ENCODE assay signal across 9 mouse cellular contexts in the genomic region with DNA sequence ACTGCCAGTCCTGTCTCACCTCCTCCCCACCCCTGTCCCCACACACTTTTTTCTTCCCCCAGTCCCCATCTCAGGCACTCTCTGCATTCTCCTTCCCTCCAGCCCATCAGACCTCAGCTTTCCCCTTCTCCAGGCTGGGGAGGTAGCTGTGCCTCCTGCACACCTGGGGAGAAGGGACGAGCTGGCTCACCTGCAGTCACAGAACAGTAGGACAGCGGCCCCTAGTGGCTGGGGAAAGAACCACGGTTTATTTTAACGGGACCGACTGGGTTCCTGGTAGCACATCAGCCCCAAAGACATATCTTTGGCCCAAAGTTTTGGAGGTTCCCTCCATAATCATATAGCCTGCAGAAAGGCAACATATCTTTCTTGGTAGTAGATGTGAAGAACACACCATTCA. TPM values are rescaled to one million over a fixed set of nuclear protein-coding genes. Genes with fewer than 3 reads are reported as not detected.
DNase-seq lines count a peak whose midpoint lies in the region; ATAC-seq and TF ChIP-seq lines count a peak whose summit lies in the region.
"Had no signal": no experiment of that assay in that cellular context is flagged by ENCODE, and none has a peak within 500 bp of the region (broad histone marks: within the 10 kb centered on the region; RNA-seq: fewer than 3 reads in every experiment).

No protein-coding gene starts in this region.

- peak; percentile 86 for TF ChIP-seq CTCF in kidney, postnatal 0 days (IDR thresholded peaks at IDR 0.05; ENCODE audit: low read depth)
- peak; percentile 93 for TF ChIP-seq CTCF in lung, embryonic 14.5 days (IDR thresholded peaks at IDR 0.05; ENCODE audit: low read depth)
- peak; percentile 93; the same call in 1 of the 2 replicates for TF ChIP-seq CTCF in small intestine, adult 2 months (IDR thresholded peaks at IDR 0.05; ENCODE audit: extremely low read depth, insufficient read length, insufficient replicate concordance, low read depth, low read length)

- H3K27ac ChIP-seq in kidney, postnatal 0 days = no peak overlapping the region
- no peak overlapping the region for H3K27ac ChIP-seq in lung, embryonic 14.5 days (ENCODE audit: low read depth)
- H3K27ac ChIP-seq in small intestine, adult 2 months (ENCODE audit: insufficient read depth, low read depth, low read length) = no peak overlapping the region
- H3K27ac ChIP-seq: heart, embryonic 15.5 days had no signal

- no peak for TF ChIP-seq POLR2A in small intestine, adult 2 months (IDR thresholded peaks at IDR 0.05; ENCODE audit: low read depth, low read length)

- H3K9ac ChIP-seq in kidney, postnatal 0 days (ENCODE audit: low read depth, low read length) = no peak overlapping the region
- H3K9ac ChIP-seq in lung, embryonic 14.5 days = no peak overlapping the region
- H3K9ac ChIP-seq: heart, embryonic 15.5 days had no signal

- peak; percentile 78 for DNase-seq in ovary, postnatal 14 days (ENCODE audit: low spot score)
- no peak for DNase-seq in ovary, adult 18-20 months (ENCODE audit: low spot score)
- peak; percentile 77 for DNase-seq in adrenal gland, adult 2 months
- DNase-seq in embryo, embryonic 11 days = peak; percentile 72
- DNase-seq in kidney, postnatal 0 days (ENCODE audit: low spot score) = peak; percentile 71
- peak; percentile 81 for DNase-seq in lung, embryonic 14.5 days
- peak; percentile 39 for DNase-seq in yolk sac, embryonic 10.5 days (ENCODE audit: low spot score)

- H3K4me2 ChIP-seq in kidney, postnatal 0 days (ENCODE audit: low read length) = no peak overlapping the region
- H3K4me2 ChIP-seq in lung, embryonic 14.5 days = no peak overlapping the region
- H3K4me2 ChIP-seq: heart, embryonic 15.5 days had no signal

- H3K4me1 ChIP-seq in kidney, postnatal 0 days (replicated peaks; ENCODE audit: insufficient read depth, low read length) = no peaks in the 10 kb centered on the region
- H3K4me1 ChIP-seq in lung, embryonic 14.5 days (ENCODE audit: insufficient read depth) = peaks cover 6% of the 10 kb centered on the region; the same call in 1 of the 2 replicates
- H3K4me1 ChIP-seq in small intestine, adult 2 months (ENCODE audit: control insufficient read depth, insufficient read depth, insufficient read length, low read length) = no peaks in the 10 kb centered on the region

- no peaks in the 10 kb centered on the region; the same call in 1 of the 2 replicates for H3K27me3 ChIP-seq in kidney, postnatal 0 days (ENCODE audit: insufficient read depth, low read length)
- H3K27me3 ChIP-seq in lung, embryonic 14.5 days (ENCODE audit: insufficient read depth, low read length) = no peaks in the 10 kb centered on the region
- H3K27me3 ChIP-seq in small intestine, adult 2 months (ENCODE audit: control insufficient read depth, insufficient read depth, low read length) = no peaks in the 10 kb centered on the region; the same call in 1 of the 2 replicates

- 1% methylated on average over 5 of the region's 5 CpGs for WGBS in kidney, postnatal 0 days
- WGBS in lung, embryonic 14.5 days = under 1% methylated on average over 5 of the region's 5 CpGs
- WGBS in small intestine, adult 2 months = under 1% methylated on average over 5 of the region's 5 CpGs

- H3K4me3 ChIP-seq in kidney, postnatal 0 days (replicated peaks; ENCODE audit: low read depth, low read length) = no peak overlapping the region
- no peak overlapping the region for H3K4me3 ChIP-seq in lung, embryonic 14.5 days (ENCODE audit: low read depth, low read length)
- no peak overlapping the region for H3K4me3 ChIP-seq in small intestine, adult 2 months (ENCODE audit: low read depth, low read length)
- H3K4me3 ChIP-seq: heart, embryonic 15.5 days had no signal

- no peak for ATAC-seq in kidney, postnatal 0 days (replicated peaks; ENCODE audit: low FRiP score, low read depth)
- no peak for ATAC-seq in lung, embryonic 14.5 days (ENCODE audit: insufficient read depth)

- H3K9me3 ChIP-seq in kidney, postnatal 0 days (replicated peaks; ENCODE audit: low read length) = no peaks in the 10 kb centered on the region
- no peaks in the 10 kb centered on the region for H3K9me3 ChIP-seq in lung, embryonic 14.5 days (ENCODE audit: low read depth, low read length)
- H3K9me3 ChIP-seq: heart, embryonic 15.5 days had no signal

- H3K36me3 ChIP-seq in kidney, postnatal 0 days (ENCODE audit: insufficient read depth, low read length) = no peaks in the 10 kb centered on the region
- no peaks in the 10 kb centered on the region for H3K36me3 ChIP-seq in lung, embryonic 14.5 days (ENCODE audit: insufficient read depth)
- H3K36me3 ChIP-seq in small intestine, adult 2 months (ENCODE audit: control insufficient read depth, insufficient read depth, low read length) = no peaks in the 10 kb centered on the region
- H3K36me3 ChIP-seq: heart, embryonic 15.5 days had no signal

RNA-seq across cellular contexts. Expression of a gene that starts 6.0 kb away (rescaled TPM):
- total RNA-seq in adrenal gland, adult 2 months (2021) = 10 to 100 TPM; 58.4 to 97.0 TPM
- 101 and 112 TPM in 2 replicates for polyA plus RNA-seq in adrenal gland, adult 2 months (2012; rRNA removed)
- 11.5 and 14.4 TPM in 2 replicates for polyA plus RNA-seq in kidney, postnatal 0 days (2015; fragmentation: Nextera tagmentation; extraction: Ambion mirVana)
- polyA plus RNA-seq in lung, embryonic 14.5 days (2014; fragmentation: Nextera tagmentation; extraction: Ambion mirVana) = 23.3 and 29.1 TPM in 2 replicates
- 16.0 and 19.1 TPM in 2 replicates for polyA plus RNA-seq in small intestine, adult 2 months (2012; rRNA removed)
